Mouse (Mus musculus) hindbrain, embryonic 13.5 days (tissue): ENCODE measurements around the gene Cd3eap. TPM values are rescaled to one million over a fixed set of nuclear protein-coding genes. Genes with fewer than 3 reads are reported as not detected.

Experiments
- ATAC-seq: fragments of 200-750 bp; cut with Nextera tagmentation; 2 replicates; pipeline ENCODE4 v1.8.0; 2017; ENCODE audit warnings: moderate TSS enrichment; ENCODE audit not compliant: low FRiP score
- H3K27ac ChIP-seq: fragments of 300-500 bp; sonication (generic); 2 replicates; pipeline ENCODE4 v1.5.1; 2015; ENCODE audit warnings: inconsistent platforms, mild to moderate bottlenecking, moderate library complexity
- H3K27me3 ChIP-seq: fragments of 300-500 bp; sonication (generic); 2 replicates; pipeline ENCODE4 v1.6.1; 2015; ENCODE audit warnings: mild to moderate bottlenecking, inconsistent platforms
- H3K36me3 ChIP-seq: fragments of 300-500 bp; sonication (generic); 2 replicates; pipeline ENCODE4 v1.6.1; 2015; ENCODE audit warnings: mild to moderate bottlenecking, inconsistent platforms
- H3K4me1 ChIP-seq: fragments of 300-500 bp; sonication (generic); replicated peaks from 2 replicates; pipeline ENCODE4 v1.6.1; 2015; ENCODE audit warnings: inconsistent platforms
- H3K4me2 ChIP-seq: fragments of 300-500 bp; sonication (generic); 2 replicates; pipeline ENCODE4 v1.6.1; 2015; ENCODE audit warnings: inconsistent platforms, mild to moderate bottlenecking, moderate library complexity
- H3K4me3 ChIP-seq: fragments of 300-500 bp; sonication (generic); 2 replicates; pipeline ENCODE4 v1.5.1; 2015; ENCODE audit warnings: mild to moderate bottlenecking, inconsistent platforms
- H3K9ac ChIP-seq: fragments of 300-500 bp; sonication (generic); 2 replicates; pipeline ENCODE4 v1.6.1; 2015; ENCODE audit warnings: mild to moderate bottlenecking, inconsistent platforms
- H3K9me3 ChIP-seq: fragments of 300-500 bp; sonication (generic); 2 replicates; pipeline ENCODE4 v1.6.1; 2016; ENCODE audit warnings: inconsistent platforms
- WGBS: fragments of 180-500 bp; shearing (Covaris S2); methylation state at CpG from one replicate; pipeline ENCODE4 v1.1.7; 2015; 5-methylcytosine and 5-hydroxymethylcytosine counted together
- polyA plus RNA-seq: library from polyadenylated mRNA; unstranded; fragments of >200 nt; fragmentation: Nextera tagmentation; extraction: Ambion mirVana; gene quantifications from 2 replicates; pipeline ENCODE4 v1.2.1, GENCODE M21; 2015

The Cd3eap gene
- polyA plus RNA-seq, 1 experiment from 2014 or later = 20.9 TPM

DNA sequence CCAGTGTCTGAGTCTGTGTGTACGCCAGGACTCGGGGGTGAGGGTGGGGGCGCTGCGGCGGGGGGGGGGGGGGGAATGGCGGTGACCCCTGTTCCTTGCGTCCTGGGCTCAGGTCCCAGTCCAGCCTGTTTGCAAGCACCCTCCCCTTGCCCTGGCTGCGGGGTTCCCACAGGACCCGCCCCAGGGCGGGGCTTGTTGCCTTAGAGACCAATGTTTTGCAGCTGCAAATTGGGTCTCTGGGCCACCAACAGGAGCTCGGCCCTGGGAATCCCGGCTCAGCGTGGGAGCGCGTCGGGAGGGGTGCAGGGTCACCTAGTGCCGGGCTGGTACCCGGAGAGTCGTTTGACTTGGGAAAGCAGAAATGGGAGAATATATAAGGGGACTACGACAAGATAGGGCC lies 32.9 kb downstream of the Cd3eap start:
- no peaks in the 10 kb centered on the region for H3K9me3 ChIP-seq
- 0 out of 2 replicates have a peak, but pooled peaks cover 15% of the 10 kb centered on the region for H3K27me3 ChIP-seq
- peak overlapping the region; percentile 68 for H3K4me2 ChIP-seq
- H3K36me3 ChIP-seq = no peaks in the 10 kb centered on the region
- peak overlapping the region; percentile 63 for H3K9ac ChIP-seq
- peak; percentile 56; the same call in 1 of the 2 replicates for ATAC-seq
- H3K27ac ChIP-seq = peak overlapping the region; percentile 60
- H3K4me3 ChIP-seq = peak overlapping the region; percentile 41
- peaks cover 18% of the 10 kb centered on the region for H3K4me1 ChIP-seq
- under 1% methylated on average over 19 of the region's 20 CpGs for WGBS

- WGBS = 75% methylated on average over 21 of the region's 21 CpGs
- Histone ChIP-seq H3K4me3 (no peak overlapping the region), H3K4me2 (no peak overlapping the region; the same call in 1 of the 2 replicates), H3K4me1 (peaks cover 22% of the 10 kb centered on the region), H3K27ac (no peak overlapping the region), H3K27me3 (0 out of 2 replicates have a peak, but pooled peaks cover 15% of the 10 kb centered on the region), H3K9ac (no peak overlapping the region), H3K36me3 (no peaks in the 10 kb centered on the region), H3K9me3 (no peaks in the 10 kb centered on the region)
- ATAC-seq = no peak
Measured at GRCm38 (mm10) chr7:19325262-19326199, 33.8 kb downstream of the Cd3eap start.

- H3K4me2 ChIP-seq = no peak overlapping the region
- peaks cover 31% of the 10 kb centered on the region for H3K4me1 ChIP-seq
- WGBS = 84% methylated on average over 11 of the region's 11 CpGs
- H3K27ac ChIP-seq = no peak overlapping the region
- no peak overlapping the region for H3K4me3 ChIP-seq
- H3K9ac ChIP-seq = no peak overlapping the region
- H3K9me3 ChIP-seq = no peaks in the 10 kb centered on the region
- H3K27me3 ChIP-seq = 0 out of 2 replicates have a peak, but pooled peaks cover 13% of the 10 kb centered on the region
- no peaks in the 10 kb centered on the region for H3K36me3 ChIP-seq
- no peak for ATAC-seq
Measured at GRCm38 (mm10) chr7:19324221-19324620, 35.1 kb downstream of the Cd3eap start.

DNA sequence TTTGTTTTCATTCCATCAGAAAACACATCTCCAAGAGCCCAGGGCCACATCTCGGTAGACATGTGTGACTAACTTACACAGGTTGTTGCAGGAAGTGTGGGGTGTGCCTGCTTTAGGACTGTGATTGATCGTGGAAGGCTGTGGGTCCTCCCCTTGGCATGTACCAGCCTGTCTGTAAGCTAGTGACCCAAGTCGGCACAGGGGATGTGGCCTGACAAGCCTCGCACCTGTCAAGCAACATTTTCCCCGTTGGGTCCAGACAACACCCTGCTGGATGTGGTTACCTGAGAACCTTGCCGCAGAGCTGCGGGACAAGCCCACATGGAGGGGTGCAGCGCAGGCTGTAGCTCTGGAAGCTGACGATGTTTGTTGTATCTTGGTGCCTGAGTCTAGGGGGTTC lies 36.8 kb downstream of the Cd3eap start:
- Histone ChIP-seq H3K4me3 (no peak overlapping the region), H3K9ac (no peak overlapping the region), H3K36me3 (no peaks in the 10 kb centered on the region), H3K9me3 (no peaks in the 10 kb centered on the region), H3K4me1 (peaks cover 28% of the 10 kb centered on the region), H3K4me2 (no peak overlapping the region), H3K27me3 (peaks cover 26% of the 10 kb centered on the region), H3K27ac (no peak overlapping the region)
- 62% methylated on average over 9 of the region's 9 CpGs for WGBS
- ATAC-seq = no peak

- Histone ChIP-seq H3K27me3 (peaks cover 29% of the 10 kb centered on the region), H3K4me2 (no peak overlapping the region), H3K4me3 (no peak overlapping the region), H3K9me3 (no peaks in the 10 kb centered on the region), H3K4me1 (peaks cover 18% of the 10 kb centered on the region), H3K9ac (no peak overlapping the region), H3K27ac (no peak overlapping the region), H3K36me3 (no peaks in the 10 kb centered on the region)
- no peak for ATAC-seq
- 67% methylated on average over 5 of the region's 5 CpGs for WGBS
Measured at GRCm38 (mm10) chr7:19321464-19321863, 37.8 kb downstream of the Cd3eap start.

DNA sequence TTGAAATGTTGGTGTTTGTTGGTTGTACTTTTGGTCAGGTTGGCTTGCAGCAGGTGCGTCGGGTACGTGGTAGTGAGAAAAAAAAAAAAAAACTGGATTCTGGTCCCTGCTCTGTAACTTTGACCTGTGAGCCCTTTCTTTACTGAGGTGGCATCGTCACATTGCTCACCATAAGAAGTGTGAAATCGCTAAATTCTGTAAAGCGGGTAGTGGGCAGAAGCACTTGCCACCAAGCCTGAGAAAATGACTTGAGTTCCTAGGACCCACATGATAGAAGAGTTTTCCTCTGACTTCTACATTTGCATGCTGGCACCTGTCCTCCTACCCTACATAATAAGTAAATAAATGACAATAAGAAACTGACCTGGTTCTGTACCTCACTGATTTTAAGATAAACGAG lies 38.6 kb downstream of the Cd3eap start:
- Histone ChIP-seq H3K27me3 (peaks cover 29% of the 10 kb centered on the region), H3K27ac (no peak overlapping the region), H3K9me3 (no peaks in the 10 kb centered on the region), H3K4me2 (peak overlapping the region; percentile 77), H3K4me3 (peak overlapping the region; percentile 53), H3K9ac (peak overlapping the region; percentile 62; the same call in 1 of the 2 replicates), H3K4me1 (peaks cover 15% of the 10 kb centered on the region), H3K36me3 (no peaks in the 10 kb centered on the region)
- no peak for ATAC-seq
- WGBS = 41% methylated on average over 7 of the region's 7 CpGs

DNA sequence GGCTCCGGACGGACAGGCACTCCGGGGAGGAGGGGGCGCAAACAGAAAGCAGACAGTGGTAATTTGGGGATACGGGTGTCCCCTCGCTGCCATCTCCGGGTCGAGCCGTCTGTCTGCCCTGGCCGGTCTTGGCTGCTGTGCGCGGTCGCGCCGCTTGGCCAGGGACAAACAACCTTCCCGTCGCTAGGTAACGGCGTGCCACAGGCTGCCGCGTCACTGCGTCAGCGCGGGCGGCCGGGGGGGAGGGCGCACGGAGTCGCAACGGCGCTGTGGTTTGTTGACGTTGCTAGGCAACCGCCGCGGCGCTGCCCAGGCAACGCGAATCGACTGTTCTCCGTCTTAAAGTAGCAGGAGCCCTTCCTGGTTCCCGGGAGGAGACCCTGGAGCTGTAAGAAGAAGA lies 39.4 kb downstream of the Cd3eap start:
- Histone ChIP-seq H3K4me1 (peaks cover 15% of the 10 kb centered on the region), H3K9me3 (no peaks in the 10 kb centered on the region), H3K27ac (peak overlapping the region; percentile 55; the same call in 1 of the 2 replicates), H3K27me3 (peaks cover 32% of the 10 kb centered on the region), H3K4me2 (peak overlapping the region; percentile 77), H3K9ac (peak overlapping the region; percentile 71), H3K36me3 (no peaks in the 10 kb centered on the region), H3K4me3 (peak overlapping the region; percentile 53)
- under 1% methylated on average over 41 of the region's 41 CpGs for WGBS
- peak; percentile 95 for ATAC-seq

DNA sequence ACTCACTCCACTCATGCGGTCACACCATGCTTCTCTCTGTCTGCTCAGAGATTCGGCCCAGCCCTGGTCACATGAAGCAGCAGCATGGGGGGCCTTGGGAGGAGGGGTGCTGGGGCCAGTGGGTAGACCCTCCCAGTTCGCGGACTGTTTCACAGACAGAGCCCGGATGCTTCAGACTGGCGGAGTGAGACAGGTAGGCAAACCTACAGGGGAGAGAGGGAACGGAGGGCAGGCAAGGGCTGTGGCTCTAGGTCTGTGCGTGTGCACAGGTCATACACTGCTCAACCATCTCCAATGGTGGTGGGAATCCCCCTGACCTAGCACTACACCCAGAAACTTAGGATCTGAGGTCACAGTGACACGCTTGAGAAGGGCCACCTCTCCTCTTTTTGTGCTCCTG lies 39.8 kb downstream of the Cd3eap start:
- ATAC-seq = peak; percentile 77
- no peaks in the 10 kb centered on the region for H3K36me3 ChIP-seq
- 18% methylated on average over 9 of the region's 9 CpGs for WGBS
- peaks cover 15% of the 10 kb centered on the region for H3K4me1 ChIP-seq
- peak overlapping the region; percentile 53 for H3K4me3 ChIP-seq
- H3K9me3 ChIP-seq = no peaks in the 10 kb centered on the region
- peak overlapping the region; percentile 71 for H3K9ac ChIP-seq
- peak overlapping the region; percentile 55; the same call in 1 of the 2 replicates for H3K27ac ChIP-seq
- peak overlapping the region; percentile 77 for H3K4me2 ChIP-seq
- peaks cover 35% of the 10 kb centered on the region for H3K27me3 ChIP-seq

DNA sequence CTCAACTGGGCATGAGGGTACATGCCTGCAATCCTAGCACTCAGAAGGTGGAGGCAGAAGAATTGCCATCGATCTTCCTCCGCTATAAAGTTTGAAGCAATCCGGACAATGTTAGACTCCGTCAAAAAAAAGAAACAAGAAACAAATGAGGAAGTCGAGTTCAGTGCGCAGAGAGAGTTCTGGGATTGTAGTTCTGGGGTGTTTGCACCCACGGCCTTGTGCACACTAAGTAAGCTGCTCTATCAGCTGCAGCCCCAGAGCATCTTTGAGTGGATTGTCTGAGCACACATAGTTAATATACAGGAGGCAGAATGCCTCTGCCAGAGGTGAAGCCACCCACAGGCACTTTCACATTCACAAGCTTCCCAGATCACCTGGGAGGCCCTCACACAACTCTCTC lies 40.6 kb downstream of the Cd3eap start:
- H3K9ac ChIP-seq = no peak overlapping the region; the same call in 1 of the 2 replicates
- H3K4me2 ChIP-seq = no peak overlapping the region
- H3K4me3 ChIP-seq = no peak overlapping the region
- H3K27me3 ChIP-seq = peaks cover 42% of the 10 kb centered on the region
- H3K4me1 ChIP-seq = peaks cover 15% of the 10 kb centered on the region
- ATAC-seq = no peak
- WGBS = 84% methylated on average over 7 of the region's 7 CpGs
- no peaks in the 10 kb centered on the region for H3K9me3 ChIP-seq
- no peak overlapping the region for H3K27ac ChIP-seq
- H3K36me3 ChIP-seq = no peaks in the 10 kb centered on the region

- WGBS = 79% methylated on average over 2 of the region's 2 CpGs
- H3K4me3 ChIP-seq = no peak overlapping the region
- H3K27me3 ChIP-seq = peaks cover 44% of the 10 kb centered on the region
- no peak overlapping the region for H3K9ac ChIP-seq
- no peak for ATAC-seq
- H3K36me3 ChIP-seq = no peaks in the 10 kb centered on the region
- H3K4me2 ChIP-seq = no peak overlapping the region
- no peaks in the 10 kb centered on the region for H3K9me3 ChIP-seq
- H3K4me1 ChIP-seq = peaks cover 15% of the 10 kb centered on the region
- H3K27ac ChIP-seq = no peak overlapping the region
Measured at GRCm38 (mm10) chr7:19318201-19318600, 41.1 kb downstream of the Cd3eap start.

DNA sequence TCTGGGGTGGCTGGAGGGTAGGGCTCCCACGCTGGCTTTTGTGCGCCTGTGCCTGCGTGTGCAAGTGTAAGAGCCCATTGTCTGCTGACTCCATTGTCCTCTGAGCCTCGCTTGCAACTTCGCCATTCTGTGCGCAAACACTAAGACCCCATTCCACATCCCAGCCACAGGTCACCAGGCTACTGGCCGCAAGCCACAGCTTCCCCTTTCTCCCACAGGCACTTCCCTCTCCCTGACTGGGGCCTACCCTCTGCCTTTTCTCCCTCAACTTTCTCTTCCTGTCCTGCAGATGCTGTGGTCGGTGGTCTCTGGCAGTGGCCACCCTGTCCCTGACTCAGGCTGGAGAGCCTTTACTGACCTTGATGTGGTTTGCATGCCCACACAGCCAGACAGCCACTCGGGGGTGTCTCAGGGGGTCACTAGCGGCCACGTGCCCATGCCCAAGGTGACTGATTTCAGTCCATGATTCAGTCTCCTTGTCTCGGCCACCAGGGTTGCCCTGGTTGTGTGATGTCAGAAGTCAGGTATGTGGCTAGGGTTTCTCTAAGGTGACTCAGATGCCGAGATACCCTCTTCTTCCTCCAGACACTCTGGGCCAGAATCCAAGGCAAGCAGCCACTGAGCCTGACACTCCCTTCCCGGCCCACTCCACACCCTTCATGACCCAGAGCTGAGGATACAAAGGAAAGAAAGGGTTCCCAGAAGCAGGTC lies 42.7 kb downstream of the Cd3eap start:
- 0 out of 2 replicates have a peak overlapping the region, but pooled peaks have one; percentile 8 for H3K9ac ChIP-seq
- no peaks in the 10 kb centered on the region for H3K9me3 ChIP-seq
- ATAC-seq = no peak
- peaks cover 46% of the 10 kb centered on the region for H3K27me3 ChIP-seq
- no peak overlapping the region for H3K27ac ChIP-seq
- no peaks in the 10 kb centered on the region for H3K36me3 ChIP-seq
- 40% methylated on average over 14 of the region's 14 CpGs for WGBS
- H3K4me2 ChIP-seq = no peak overlapping the region
- no peak overlapping the region for H3K4me3 ChIP-seq
- peaks cover 15% of the 10 kb centered on the region for H3K4me1 ChIP-seq

- Histone ChIP-seq H3K27me3 (peaks cover 54% of the 10 kb centered on the region), H3K9me3 (no peaks in the 10 kb centered on the region), H3K4me3 (no peak overlapping the region), H3K9ac (0 out of 2 replicates have a peak overlapping the region, but pooled peaks have one; percentile 19), H3K27ac (no peak overlapping the region), H3K4me1 (peaks cover 13% of the 10 kb centered on the region), H3K4me2 (no peak overlapping the region), H3K36me3 (no peaks in the 10 kb centered on the region)
- no peak for ATAC-seq
- 41% methylated on average over 5 of the region's 5 CpGs for WGBS
Measured at GRCm38 (mm10) chr7:19314033-19314432, 45.2 kb downstream of the Cd3eap start.
